Mouse (Mus musculus): ENCODE measurements at regions not wholly inside any gene's neighbourhood (a gene's known extent, or its start where the extent isn't known, plus 50 kb on each side); places are given as distances from the start of the nearest gene placed in this dataset.

GRCm38 (mm10) chr6:107803056-107803455 is 261.8 kb upstream of the Setmar start:
- no peak for DNase-seq
